Mouse (Mus musculus) MEL (cell line): ENCODE results near the gene Ckmt2. TPM values are rescaled to one million over a fixed set of nuclear protein-coding genes. Genes with fewer than 3 reads are reported as not detected.

Experiments
- DNase-seq: peaks from one replicate; pipeline ENCODE4 v3.0.0; 2011; ENCODE audit warnings: low read depth, low spot score
- H3K27ac ChIP-seq: 2 replicates; pipeline ENCODE4 v1.5.1; 2012; ENCODE audit warnings: low read depth, mild to moderate bottlenecking, control low read depth, low read length, moderate library complexity; ENCODE audit not compliant: control insufficient read depth
- H3K27me3 ChIP-seq, 2 experiments: fragments of 150-350 bp in 1 of 2; sonication (generic) in 1 of 2; 2 replicates each; pipeline ENCODE4 v1.6.1; 2012; ENCODE audit warnings: low read length in 2 of 2, mild to moderate bottlenecking in 2 of 2, improper control_type of control experiment in 1 of 2, moderate library complexity in 1 of 2; ENCODE audit not compliant: insufficient read depth in 2 of 2, control insufficient read depth in 1 of 2
- H3K36me3 ChIP-seq, 2 experiments: 2 replicates each; pipeline ENCODE4 v1.6.1; 2012 to 2014; ENCODE audit warnings: low read length in 2 of 2, improper control_type of control experiment in 1 of 2, inconsistent platforms in 1 of 2, mild to moderate bottlenecking in 1 of 2; ENCODE audit not compliant: insufficient read depth in 2 of 2, control insufficient read depth in 1 of 2
- H3K4me1 ChIP-seq, 2 experiments: fragments of 150-350 bp in 1 of 2; sonication (generic) in 1 of 2; 2 replicates each; pipeline ENCODE4 v1.6.1; 2012; ENCODE audit warnings: low read length in 2 of 2, improper control_type of control experiment in 1 of 2, mild to moderate bottlenecking in 1 of 2; ENCODE audit not compliant: insufficient read depth in 2 of 2, control insufficient read depth in 1 of 2
- H3K4me3 ChIP-seq, 2 experiments: fragments of 150-350 bp in 1 of 2; sonication (generic) in 1 of 2; 2 replicates each; pipeline ENCODE4 v1.5.1; 2012; ENCODE audit warnings: low read depth in 2 of 2, low read length in 2 of 2, mild to moderate bottlenecking in 2 of 2, moderate library complexity in 2 of 2, control low read depth in 1 of 2, improper control_type of control experiment in 1 of 2; ENCODE audit not compliant: control insufficient read depth in 1 of 2, insufficient read depth in 1 of 2
- H3K79me2 ChIP-seq: 2 replicates; pipeline ENCODE4 v1.6.1; 2012; ENCODE audit warnings: mild to moderate bottlenecking, low read length, moderate library complexity; ENCODE audit not compliant: control insufficient read depth, poor library complexity, insufficient read depth
- H3K9ac ChIP-seq: 2 replicates; pipeline ENCODE4 v1.6.1; 2012; ENCODE audit warnings: low read depth, mild to moderate bottlenecking, control low read depth, low read length, moderate library complexity; ENCODE audit not compliant: control insufficient read depth, poor library complexity, severe bottlenecking
- H3K9me3 ChIP-seq: fragments of 150-350 bp; sonication (generic); replicated peaks from 2 replicates; pipeline ENCODE4 v1.6.1; 2012; ENCODE audit warnings: mild to moderate bottlenecking, low read length, improper control_type of control experiment, moderate library complexity; ENCODE audit not compliant: insufficient read depth
- BHLHE40 ChIP-seq: IDR thresholded peaks from 2 replicates; pipeline ENCODE4 v1.6.1; 2012; ENCODE audit warnings: low read depth, mild to moderate bottlenecking, inconsistent platforms, low read length, improper control_type of control experiment, borderline replicate concordance
- CTCF ChIP-seq, 3 experiments: IDR thresholded peaks in 2 of 3; conservative IDR thresholded peaks in 1 of 3; 2 replicates each; pipeline ENCODE4 v1.5.1; 2011 to 2012; ENCODE audit warnings: low read length in 3 of 3, low read depth in 2 of 3, mild to moderate bottlenecking in 2 of 3, improper control_type of control experiment in 1 of 3, inconsistent platforms in 1 of 3, mixed read lengths in 1 of 3, moderate library complexity in 1 of 3; ENCODE audit not compliant: control insufficient read depth in 1 of 3, insufficient read depth in 1 of 3, poor library complexity in 1 of 3, severe bottlenecking in 1 of 3
- E2F4 ChIP-seq: IDR thresholded peaks from 2 replicates; pipeline ENCODE4 v1.6.1; 2011; ENCODE audit warnings: low read depth, low read length, improper control_type of control experiment, borderline replicate concordance
- ELF1 ChIP-seq: IDR thresholded peaks from 2 replicates; pipeline ENCODE4 v1.6.1; 2014; ENCODE audit warnings: low read depth, mild to moderate bottlenecking, inconsistent platforms, low read length, improper control_type of control experiment, moderate library complexity
- GABPA ChIP-seq: IDR thresholded peaks from 2 replicates; pipeline ENCODE4 v1.6.1; 2012; ENCODE audit warnings: low read depth, mild to moderate bottlenecking, inconsistent platforms, low read length, improper control_type of control experiment, moderate library complexity
- GATA1 ChIP-seq: IDR thresholded peaks from 2 replicates; pipeline ENCODE4 v1.6.1; 2011; ENCODE audit warnings: low read depth, low read length, improper control_type of control experiment
- JUND ChIP-seq: IDR thresholded peaks from 2 replicates; pipeline ENCODE4 v1.6.1; 2011; ENCODE audit warnings: low read depth, mild to moderate bottlenecking, improper control_type of control experiment, low read length
- KAT2A ChIP-seq: conservative IDR thresholded peaks from 2 replicates; pipeline ENCODE4 v1.6.1; 2012; ENCODE audit warnings: low read depth, low read length, improper control_type of control experiment, inconsistent platforms
- MAZ ChIP-seq: IDR thresholded peaks from 2 replicates; pipeline ENCODE4 v1.6.1; 2012; ENCODE audit warnings: low read depth, mild to moderate bottlenecking, inconsistent platforms, low read length, improper control_type of control experiment
- MXI1 ChIP-seq: IDR thresholded peaks from 2 replicates; pipeline ENCODE4 v1.6.1; 2011; ENCODE audit warnings: mild to moderate bottlenecking, low read depth, low read length, improper control_type of control experiment
- MYC ChIP-seq: IDR thresholded peaks from 2 replicates; pipeline ENCODE4 v1.6.1; 2011; ENCODE audit warnings: low read depth, mild to moderate bottlenecking, low read length, improper control_type of control experiment, moderate library complexity
- NELFE ChIP-seq: IDR thresholded peaks from 2 replicates; pipeline ENCODE4 v1.6.1; 2011; ENCODE audit warnings: low read depth, low read length, improper control_type of control experiment
- NRF1 ChIP-seq: IDR thresholded peaks from 2 replicates; pipeline ENCODE4 v1.6.1; 2014; ENCODE audit warnings: low read depth, mild to moderate bottlenecking, inconsistent platforms, low read length, improper control_type of control experiment, moderate library complexity; ENCODE audit not compliant: poor library complexity, insufficient read depth, severe bottlenecking
- POLR2A ChIP-seq, 2 experiments: IDR thresholded peaks; 2 replicates each; pipeline ENCODE4 v1.6.1; 2011 to 2012; ENCODE audit warnings: low read length in 2 of 2, mild to moderate bottlenecking in 2 of 2, control low read depth in 1 of 2, improper control_type of control experiment in 1 of 2, low read depth in 1 of 2, moderate library complexity in 1 of 2; ENCODE audit not compliant: control insufficient read depth in 1 of 2, insufficient read depth in 1 of 2, poor library complexity in 1 of 2
- POLR2AphosphoS5 ChIP-seq: IDR thresholded peaks from 2 replicates; pipeline ENCODE4 v1.6.1; 2012; ENCODE audit warnings: low read depth, borderline replicate concordance, mild to moderate bottlenecking, inconsistent platforms, low read length, moderate library complexity, mixed read lengths
- RAD21 ChIP-seq: IDR thresholded peaks from 2 replicates; pipeline ENCODE4 v1.6.1; 2011; ENCODE audit warnings: mild to moderate bottlenecking, low read depth, low read length, improper control_type of control experiment
- RCOR1 ChIP-seq: IDR thresholded peaks from 2 replicates; pipeline ENCODE4 v1.6.1; 2012; ENCODE audit warnings: low read depth, mild to moderate bottlenecking, inconsistent platforms, low read length, improper control_type of control experiment
- SMC3 ChIP-seq: IDR thresholded peaks from 2 replicates; pipeline ENCODE4 v1.6.1; 2011; ENCODE audit warnings: low read depth, low read length, improper control_type of control experiment
- TCF12 ChIP-seq: IDR thresholded peaks from 2 replicates; pipeline ENCODE4 v1.6.1; 2014; ENCODE audit warnings: low read depth, mild to moderate bottlenecking, inconsistent platforms, low read length, improper control_type of control experiment, moderate library complexity
- UBTF ChIP-seq: IDR thresholded peaks from 2 replicates; pipeline ENCODE4 v1.6.1; 2012; ENCODE audit warnings: low read depth, mild to moderate bottlenecking, inconsistent platforms, low read length, improper control_type of control experiment, moderate library complexity, borderline replicate concordance; ENCODE audit not compliant: insufficient read depth
- USF2 ChIP-seq, 2 experiments: IDR thresholded peaks; 2 replicates each; pipeline ENCODE4 v1.6.1; 2011 to 2012; ENCODE audit warnings: improper control_type of control experiment in 2 of 2, low read length in 2 of 2, borderline replicate concordance in 1 of 2, inconsistent platforms in 1 of 2, low read depth in 1 of 2, mild to moderate bottlenecking in 1 of 2; ENCODE audit not compliant: insufficient read depth in 1 of 2
- ZC3H11A ChIP-seq: IDR thresholded peaks from 2 replicates; pipeline ENCODE4 v1.6.1; 2012; ENCODE audit warnings: low read depth, mild to moderate bottlenecking, inconsistent platforms, low read length, improper control_type of control experiment
- ZMIZ1 ChIP-seq: IDR thresholded peaks from 2 replicates; pipeline ENCODE4 v1.6.1; 2012; ENCODE audit warnings: low read depth, mild to moderate bottlenecking, inconsistent platforms, low read length, improper control_type of control experiment, moderate library complexity
- polyA plus RNA-seq, 2 experiments: library from polyadenylated mRNA; stranded (reverse) in 1 of 2; unstranded in 1 of 2; fragments of >175 nt in 1 of 2; fragments of >200 nt in 1 of 2; gene quantifications; 2 replicates each; pipeline versions ENCODE4 v1.2.1 to v1.2.4; 2012; ENCODE audit warnings: low replicate concordance in 2 of 2, low read depth in 1 of 2; ENCODE audit not compliant: insufficient read length in 2 of 2, insufficient read depth in 1 of 2, missing spikeins in 1 of 2
- total RNA-seq: library from RNA; depleted of rRNA; stranded (reverse); fragments of 300-350 nt; gene quantifications from 2 replicates; pipeline ENCODE4 v1.2.3, GENCODE M21; 2012

The Ckmt2 gene
- total and polyA plus RNA-seq, 3 experiments: not detected

DNA sequence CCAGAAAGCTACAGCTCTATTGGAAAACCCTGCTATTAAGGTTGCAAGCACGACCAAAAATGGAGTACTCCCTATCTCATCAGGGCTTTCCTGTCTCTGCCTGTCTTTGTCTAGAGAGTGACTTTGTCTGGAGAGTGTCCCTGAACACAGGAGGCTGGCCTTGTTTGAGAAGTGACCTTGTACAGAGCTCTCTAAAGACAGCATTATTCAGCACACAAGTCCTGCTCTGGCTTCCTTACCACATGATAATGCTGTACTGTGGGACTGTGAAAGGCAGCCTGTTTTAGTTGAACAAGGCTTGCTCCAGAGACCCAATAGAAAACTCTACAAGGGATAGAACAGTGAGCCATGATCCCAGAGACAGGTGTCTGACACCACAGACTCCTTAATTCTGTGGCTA lies 19.8 kb upstream of the Ckmt2 start:
- Histone ChIP-seq H3K4me1 (no peaks in the 10 kb centered on the region), H3K9me3 (no peaks in the 10 kb centered on the region), H3K9ac (no peak overlapping the region), H3K27me3 (peaks cover 0 to 1% of the 10 kb centered on the region in 2 experiments; a peak in 2 of 4 replicates), H3K4me3 (no peak overlapping the region), H3K36me3 (no peaks in the 10 kb centered on the region), H3K79me2 (no peaks in the 10 kb centered on the region), H3K27ac (no peak overlapping the region)
- TF ChIP-seq GABPA (no peak), MXI1 (no peak), UBTF (no peak), JUND (no peak), CTCF (IDR thresholded peaks at IDR 0.05 in 2 of 3, conservative IDR thresholded peaks at IDR 0.05 in 1 of 3; ENCODE audit: control insufficient read depth in 1 of 3, insufficient read depth in 1 of 3, low read depth in 2 of 3, low read length in 3 of 3, poor library complexity in 1 of 3, severe bottlenecking in 1 of 3) (no peak)
- DNase-seq: no peak

GRCm38 (mm10) chr13:91893132-91893531 lies 16.4 kb upstream of the Ckmt2 start:
- no peaks in the 10 kb centered on the region for H3K36me3 ChIP-seq
- peak; percentile 44 for DNase-seq

DNA sequence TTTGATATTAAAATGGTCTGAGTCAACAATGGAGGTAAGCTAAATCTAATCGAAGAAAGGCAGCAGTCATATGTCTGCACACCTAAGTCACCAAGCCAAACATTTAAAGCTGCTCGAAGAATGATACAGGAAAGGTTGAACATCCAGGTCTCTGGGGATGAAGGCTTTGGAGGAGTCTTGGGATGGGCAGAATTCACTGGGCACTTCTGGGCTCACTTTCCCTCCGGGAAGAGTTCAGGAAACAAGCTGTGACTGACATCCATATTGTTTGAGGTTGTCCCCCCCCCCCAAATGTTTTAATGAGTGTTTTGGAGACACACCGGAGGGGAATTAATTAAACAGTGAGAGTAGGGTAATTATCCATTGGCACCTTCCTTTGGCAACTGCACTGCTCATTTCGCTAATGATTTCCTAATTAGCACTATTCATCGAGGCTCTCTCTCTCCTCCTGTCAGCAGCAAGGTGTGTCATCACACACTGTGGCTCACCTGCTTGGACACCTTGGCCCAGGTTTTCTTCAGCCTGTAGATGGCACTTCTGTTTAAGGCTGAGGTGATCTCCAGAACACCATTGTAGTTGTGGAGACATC lies 13.4 kb upstream of the Ckmt2 start:
- H3K4me3 ChIP-seq: no peak overlapping the region

More at GRCm38 (mm10) chr13:91893132-91893531, 16.4 kb upstream of the Ckmt2 start:
- H3K4me3 ChIP-seq: no peak overlapping the region
- no peak overlapping the region for H3K27ac ChIP-seq
- H3K4me1 ChIP-seq: no peaks in the 10 kb centered on the region
- no peaks in the 10 kb centered on the region for H3K9me3 ChIP-seq
- H3K9ac ChIP-seq: no peak overlapping the region
- TF ChIP-seq ZMIZ1 (no peak), GABPA (no peak), GATA1 (no peak), MYC (no peak), TCF12 (no peak), E2F4 (no peak), POLR2AphosphoS5 (no peak), POLR2A (IDR thresholded peaks at IDR 0.05; ENCODE audit: control insufficient read depth in 1 of 2, insufficient read depth in 1 of 2, low read depth in 1 of 2, low read length in 2 of 2, poor library complexity in 1 of 2) (no peak), ELF1 (no peak), RCOR1 (no peak), KAT2A (no peak), CTCF (IDR thresholded peaks at IDR 0.05 in 2 of 3, conservative IDR thresholded peaks at IDR 0.05 in 1 of 3; ENCODE audit: control insufficient read depth in 1 of 3, insufficient read depth in 1 of 3, low read depth in 2 of 3, low read length in 3 of 3, poor library complexity in 1 of 3, severe bottlenecking in 1 of 3) (peak in 2 of 3 experiments; percentile 27 to 48; a peak in 4 of 6 replicates), RAD21 (peak; percentile 49), SMC3 (peak; percentile 36; the same call in 1 of the 2 replicates), BHLHE40 (no peak), ZC3H11A (no peak), NRF1 (no peak), USF2 (IDR thresholded peaks at IDR 0.05; ENCODE audit: borderline replicate concordance in 1 of 2, insufficient read depth in 1 of 2, low read depth in 1 of 2, low read length in 2 of 2) (no peak)
- H3K79me2 ChIP-seq: no peaks in the 10 kb centered on the region
- peaks cover 0 to 4% of the 10 kb centered on the region in 2 experiments; a peak in 2 of 4 replicates for H3K27me3 ChIP-seq

More for the DNA sequence above, 13.4 kb upstream of the Ckmt2 start:
- TF ChIP-seq NELFE (no peak), MAZ (no peak)
- no peak for DNase-seq
- H3K27ac ChIP-seq: no peak overlapping the region
- no peak overlapping the region for H3K9ac ChIP-seq
- H3K36me3 ChIP-seq: no peaks in the 10 kb centered on the region
- H3K4me1 ChIP-seq: no peaks in the 10 kb centered on the region
- no peaks in the 10 kb centered on the region for H3K79me2 ChIP-seq
- peaks cover 0 to 8% of the 10 kb centered on the region in 2 experiments; a peak in 2 of 4 replicates for H3K27me3 ChIP-seq
- no peaks in the 10 kb centered on the region for H3K9me3 ChIP-seq
